Mouse (Mus musculus): ENCODE results near the gene Fam49a.

The Fam49a gene

GRCm38 (mm10) chr12:12266552-12266951 lies 4.6 kb downstream of the Fam49a start:
- no peak for DNase-seq (ENCODE audit: low read depth, low spot score)

- no peak for DNase-seq (ENCODE audit: low read depth, low spot score)
Measured at GRCm38 (mm10) chr12:12270495-12270894, 8.6 kb downstream of the Fam49a start.

- DNase-seq (ENCODE audit: low read depth, low spot score): no peak
Measured at GRCm38 (mm10) chr12:12274115-12274514, 12.2 kb downstream of the Fam49a start.

DNA sequence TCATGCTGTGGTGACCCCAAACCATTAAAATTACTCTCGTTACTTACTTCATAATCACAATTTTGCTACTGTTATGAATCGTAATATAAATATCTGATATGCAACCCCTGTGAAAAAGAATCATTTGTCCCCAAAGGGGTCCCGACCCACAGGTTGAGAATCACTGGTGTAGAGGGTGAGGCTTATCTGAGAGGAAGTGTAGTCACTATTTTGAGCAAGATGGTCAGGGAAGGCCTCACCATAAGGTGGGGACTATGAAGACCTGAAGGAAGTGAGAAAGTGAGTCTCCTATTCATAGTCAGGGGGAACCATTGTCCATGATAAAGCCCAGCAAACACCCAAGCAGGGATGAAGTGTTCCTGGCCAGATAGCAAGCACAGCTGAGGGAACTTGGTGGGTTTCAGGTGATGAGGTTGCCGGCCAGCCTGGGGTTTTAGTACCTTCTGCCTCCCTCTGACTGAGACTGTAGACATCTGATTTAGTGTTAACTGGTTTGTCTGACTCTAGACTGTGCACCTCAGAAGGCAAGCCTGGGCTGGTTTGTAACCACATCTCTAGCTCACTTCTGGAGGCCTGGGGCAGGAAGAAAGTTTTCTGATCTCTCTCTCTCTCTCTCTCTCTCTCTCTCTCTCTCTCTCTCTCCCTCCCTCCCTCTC lies 13.3 kb downstream of the Fam49a start:
- no peak for DNase-seq (ENCODE audit: low read depth, low spot score)

DNA sequence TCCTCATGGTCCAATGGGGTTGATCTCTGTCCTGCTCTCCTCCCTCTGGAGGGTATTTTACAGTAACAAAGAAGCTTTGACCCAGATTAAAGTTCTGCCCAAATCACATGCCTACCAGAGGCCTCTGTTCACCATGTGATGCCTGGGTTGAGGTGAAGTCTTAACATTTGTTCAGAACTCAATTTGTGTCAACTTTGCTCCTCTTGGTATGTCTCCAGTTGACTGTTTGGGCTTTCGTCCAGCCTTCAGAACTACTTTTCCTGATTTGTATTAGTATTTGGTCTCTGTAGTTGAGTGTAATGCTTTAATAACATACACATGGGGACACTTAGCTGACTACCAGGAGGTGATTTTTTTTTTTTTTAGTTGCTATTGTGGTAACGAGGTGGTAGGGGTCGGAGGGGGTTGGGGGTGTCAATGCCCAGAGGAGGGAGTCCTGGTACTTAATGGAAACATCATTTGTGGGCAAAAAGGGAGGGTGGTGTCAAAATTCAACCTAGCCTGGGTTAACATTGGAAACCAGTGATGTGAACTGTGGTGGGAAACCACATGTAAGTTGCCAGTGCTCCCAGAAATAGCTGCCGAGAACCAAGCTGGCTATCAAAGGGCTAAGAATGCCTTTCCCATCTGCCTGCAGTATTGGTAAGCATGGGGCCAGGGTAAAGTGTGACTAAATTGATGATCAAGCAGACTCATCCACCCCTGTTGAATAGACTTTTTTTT lies 16.0 kb downstream of the Fam49a start:
- no peak for DNase-seq (ENCODE audit: low read depth, low spot score)

GRCm38 (mm10) chr12:12278464-12278872 lies 16.5 kb downstream of the Fam49a start:
- no peak for DNase-seq (ENCODE audit: low read depth, low spot score)

DNA sequence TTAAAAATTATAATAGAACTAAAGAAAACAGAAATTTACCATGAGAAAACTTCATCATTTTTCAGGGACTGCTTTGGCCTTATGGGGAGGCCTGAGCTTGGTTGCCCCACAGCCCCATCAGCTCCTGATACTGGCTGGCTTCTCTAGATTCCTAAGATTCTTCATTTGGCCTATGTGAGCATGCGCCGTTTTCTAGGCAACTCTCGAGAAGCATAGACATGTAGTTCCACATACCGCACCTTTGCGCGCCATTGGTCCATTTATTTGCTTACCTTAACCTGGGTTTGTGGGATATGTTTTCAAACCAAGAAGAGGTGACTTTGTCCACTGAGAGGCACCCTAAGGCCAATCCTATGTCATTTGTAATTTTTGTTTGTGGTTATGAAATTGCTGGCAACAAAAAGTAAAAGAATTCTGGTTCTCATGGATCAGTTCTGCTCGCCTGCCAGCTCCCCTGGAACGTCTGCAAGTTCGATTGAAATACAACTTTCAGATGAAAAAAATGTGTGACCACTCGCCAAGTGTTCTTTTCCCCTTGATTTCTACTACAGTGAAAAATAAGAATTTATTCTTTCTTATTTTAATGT lies 21.9 kb downstream of the Fam49a start:
- no peak for DNase-seq (ENCODE audit: low read depth, low spot score)

DNA sequence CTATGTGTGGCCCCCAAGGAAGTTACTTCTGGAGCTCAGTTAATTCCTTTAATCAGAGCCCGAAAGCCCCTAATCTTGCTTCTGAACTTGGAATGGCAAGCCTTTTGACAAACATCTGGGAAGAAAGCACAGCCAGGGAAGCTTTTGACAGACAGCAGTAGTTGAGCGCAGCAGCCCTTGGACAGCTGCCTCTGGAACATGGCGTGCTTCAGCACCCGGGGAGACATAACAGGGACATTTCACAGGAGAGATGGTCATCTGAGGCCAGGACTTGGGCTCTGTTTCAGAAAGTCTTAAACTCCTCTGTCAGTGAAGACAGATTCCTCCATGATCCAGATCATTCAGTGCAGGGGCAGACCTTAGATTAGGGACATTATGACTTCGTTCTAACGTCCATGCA lies 22.6 kb downstream of the Fam49a start:
- DNase-seq (ENCODE audit: low read depth, low spot score): no peak

DNA sequence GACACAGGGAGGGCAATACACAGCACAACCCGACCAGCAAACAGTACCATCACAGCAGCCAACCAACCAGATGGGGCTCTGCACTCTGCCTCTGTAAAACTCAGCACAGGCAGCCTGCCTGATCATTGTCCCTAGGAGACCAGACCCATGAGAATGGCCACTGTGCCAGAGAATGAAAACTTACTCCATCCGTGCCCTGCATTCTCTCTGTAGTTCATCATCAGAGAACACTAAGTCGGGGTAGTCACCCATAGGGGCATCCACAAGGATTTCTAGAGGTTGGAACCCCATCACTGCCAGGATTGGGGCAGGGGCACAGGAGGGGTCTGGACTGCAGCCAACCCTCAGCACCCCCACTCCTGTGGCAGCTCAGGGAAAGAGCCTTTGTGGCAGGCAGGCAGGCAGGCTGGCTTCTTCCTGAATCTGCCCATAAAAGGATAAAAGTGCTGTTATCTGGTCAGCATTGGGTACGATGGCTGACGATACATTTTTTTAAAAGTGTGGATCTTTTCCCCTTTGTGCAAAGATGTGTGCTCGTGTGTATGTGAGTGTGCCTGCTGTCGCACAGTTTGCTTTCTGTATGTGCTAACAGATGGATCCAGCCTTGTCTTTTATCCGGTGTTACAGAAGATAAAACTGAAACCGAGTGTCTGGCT lies 25.3 kb downstream of the Fam49a start:
- DNase-seq (ENCODE audit: low read depth, low spot score): no peak

DNA sequence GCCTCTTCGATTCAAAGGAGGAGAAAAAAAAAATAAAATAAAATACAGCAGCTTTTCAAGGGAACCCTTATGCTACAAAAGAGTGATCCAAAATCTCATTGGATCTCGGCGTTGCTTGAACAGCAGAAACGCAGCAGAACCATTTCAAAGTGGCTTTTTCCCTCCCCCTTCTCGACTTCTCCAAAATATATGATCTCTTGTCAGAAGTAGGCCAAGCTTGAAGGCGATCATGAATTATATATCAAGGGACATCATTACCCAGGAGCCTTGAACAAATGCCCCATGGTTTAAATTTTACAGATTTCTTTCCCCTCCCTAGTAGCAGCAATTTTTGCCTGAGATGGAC lies 25.8 kb downstream of the Fam49a start:
- DNase-seq (ENCODE audit: low read depth, low spot score): no peak

DNA sequence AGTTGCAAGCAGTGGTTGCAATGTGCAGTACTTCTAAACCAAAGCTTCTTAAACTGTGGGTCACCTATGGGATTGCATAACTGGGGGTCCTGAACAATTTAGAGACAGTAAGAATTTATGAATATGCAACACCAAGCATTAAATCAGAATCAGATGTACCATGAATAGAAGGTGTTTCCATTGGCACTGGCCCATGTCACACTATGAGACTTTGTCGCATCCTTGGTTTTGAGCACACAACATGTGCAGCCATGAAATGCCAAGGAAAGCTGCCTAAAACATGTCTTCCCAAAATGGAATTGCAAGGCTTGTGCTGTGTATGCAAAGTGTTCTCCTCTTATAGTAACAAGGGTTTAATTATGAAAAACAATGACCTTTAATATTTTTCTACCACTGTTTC lies 26.6 kb downstream of the Fam49a start:
- DNase-seq (ENCODE audit: low read depth, low spot score): no peak

DNA sequence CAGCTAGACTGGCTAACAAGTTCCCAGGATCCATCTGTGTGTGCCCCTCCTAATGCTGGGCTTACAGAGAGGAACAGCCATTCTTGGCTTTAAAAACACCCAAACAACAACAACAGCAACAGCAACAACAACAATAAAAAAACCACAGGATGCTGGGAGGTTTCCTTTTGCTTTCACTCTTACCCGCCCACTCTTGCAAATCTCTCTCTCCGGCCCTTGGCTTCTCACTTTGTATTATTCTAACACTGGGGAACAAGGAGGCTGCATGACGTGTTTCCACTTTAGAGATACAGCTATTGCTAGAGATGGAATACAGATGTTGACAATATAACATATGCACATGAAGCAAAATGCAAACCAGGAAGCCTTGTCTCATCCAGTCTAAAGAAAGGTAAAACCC lies 27.7 kb downstream of the Fam49a start:
- no peak for DNase-seq (ENCODE audit: low read depth, low spot score)

DNA sequence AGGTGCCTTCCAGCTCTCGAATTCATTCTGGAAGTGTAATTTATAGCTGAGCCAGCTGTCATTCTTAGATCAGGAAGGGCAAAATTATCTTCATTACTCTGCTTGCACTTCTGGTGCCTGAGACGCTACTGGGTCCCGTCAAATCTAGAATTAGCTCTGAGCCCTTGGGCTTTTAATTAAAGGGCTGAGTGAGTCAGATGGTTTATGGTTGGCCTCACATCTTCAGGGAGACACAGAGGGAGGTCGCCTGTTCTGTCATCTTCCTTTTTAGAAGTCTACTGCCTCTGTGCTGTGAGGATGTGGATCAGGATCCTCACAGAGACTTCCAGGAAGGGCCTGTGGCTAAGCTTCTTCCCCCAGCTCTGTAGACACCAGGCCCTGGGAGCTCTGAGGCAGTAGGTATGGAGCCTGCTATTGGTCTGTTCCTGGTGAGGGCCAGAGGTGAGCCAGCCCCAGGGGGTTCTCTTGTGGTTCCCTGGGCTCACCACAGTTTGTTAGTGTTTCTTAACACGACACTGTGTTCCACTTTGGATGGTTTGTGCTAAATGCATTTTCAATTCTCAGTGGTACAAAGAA lies 30.2 kb downstream of the Fam49a start:
- DNase-seq (ENCODE audit: low read depth, low spot score): no peak

GRCm38 (mm10) chr12:12294380-12295171 lies 32.6 kb downstream of the Fam49a start:
- no peak for DNase-seq (ENCODE audit: low read depth, low spot score)

DNA sequence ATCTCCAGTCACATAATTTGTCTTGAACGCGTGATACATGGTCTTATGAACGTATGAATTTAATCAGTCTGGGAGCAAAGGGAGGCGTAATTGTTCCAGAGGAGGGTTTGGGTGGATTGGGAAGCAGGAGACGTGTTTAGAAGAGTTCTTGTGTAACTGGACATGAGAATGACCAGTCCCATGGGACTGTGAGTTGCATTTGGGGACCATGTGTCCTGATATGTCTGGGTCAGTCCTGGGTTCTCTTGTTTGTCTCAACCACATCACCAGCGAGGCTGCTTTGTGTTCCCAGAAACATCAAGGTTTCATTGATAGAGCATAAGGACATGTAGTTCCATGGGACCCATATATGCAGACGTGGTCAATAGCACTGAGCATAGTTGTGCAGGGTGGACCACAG lies 36.5 kb downstream of the Fam49a start:
- DNase-seq (ENCODE audit: low read depth, low spot score): no peak

- DNase-seq (ENCODE audit: low read depth, low spot score): no peak
Measured at GRCm38 (mm10) chr12:12299303-12299702, 37.4 kb downstream of the Fam49a start.

DNA sequence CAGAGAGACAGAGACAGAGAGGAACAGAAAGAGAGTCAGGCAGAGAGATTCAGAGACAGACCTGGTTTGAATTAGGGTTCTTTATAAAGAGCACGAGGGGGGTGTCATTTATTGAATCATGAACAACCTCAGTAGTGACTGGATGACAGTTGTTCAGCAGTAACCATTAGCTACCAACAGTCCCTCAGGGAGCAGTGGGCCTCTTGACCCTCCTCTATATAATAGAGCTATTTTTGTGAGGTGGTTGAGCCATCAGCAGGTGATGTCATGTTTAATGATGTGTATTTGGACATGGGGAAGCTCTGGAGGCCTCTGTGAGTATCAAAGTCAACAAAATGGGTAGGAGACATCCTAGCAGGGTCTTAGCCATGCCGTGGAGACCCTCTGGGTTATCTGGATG lies 39.2 kb downstream of the Fam49a start:
- no peak for DNase-seq (ENCODE audit: low read depth, low spot score)

GRCm38 (mm10) chr12:12301815-12302214 lies 39.9 kb downstream of the Fam49a start:
- DNase-seq (ENCODE audit: low read depth, low spot score): no peak

DNA sequence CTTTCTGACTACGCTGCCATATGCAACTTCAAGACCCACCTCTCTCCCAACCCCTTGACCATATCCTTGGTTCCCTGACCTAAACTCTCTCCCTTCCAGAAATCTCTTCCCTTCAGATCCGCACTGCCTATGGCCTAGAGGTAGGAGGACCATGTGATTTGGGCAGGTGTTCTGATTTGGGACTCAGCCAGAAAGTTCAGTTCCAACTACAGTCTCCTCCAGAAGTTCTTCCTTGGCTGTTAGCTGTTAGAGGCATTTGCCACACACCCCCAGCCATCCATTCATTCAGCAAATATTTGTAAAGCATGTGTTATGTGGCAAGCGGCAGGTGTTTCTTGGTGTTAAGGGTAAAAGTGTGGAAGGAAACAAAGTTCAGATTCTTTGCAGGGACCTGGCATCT lies 44.3 kb downstream of the Fam49a start:
- DNase-seq (ENCODE audit: low read depth, low spot score): no peak

- no peak for DNase-seq (ENCODE audit: low read depth, low spot score)
Measured at GRCm38 (mm10) chr12:12306814-12307213, 44.9 kb downstream of the Fam49a start.

DNA sequence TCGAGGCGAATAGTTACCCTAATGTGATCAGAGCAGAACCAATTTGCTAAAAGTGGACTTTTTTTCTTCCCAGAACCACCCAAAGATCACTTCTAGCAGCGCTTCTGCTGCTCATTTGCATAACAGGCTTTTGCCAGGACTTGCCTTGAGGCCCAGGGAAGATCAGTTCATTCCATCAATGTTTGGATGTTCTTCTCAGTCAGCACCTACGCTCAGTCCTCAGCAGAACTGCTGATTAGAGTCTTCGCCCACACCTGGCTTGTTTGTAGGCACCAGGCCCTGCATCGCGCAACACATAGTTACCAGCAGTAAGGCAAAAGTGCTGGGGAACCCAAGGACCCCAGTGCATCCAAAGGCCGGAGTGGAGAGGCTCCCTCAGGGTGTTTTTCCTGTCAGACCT lies 45.3 kb downstream of the Fam49a start:
- DNase-seq (ENCODE audit: low read depth, low spot score): no peak

- peak; percentile 28 for DNase-seq (ENCODE audit: low read depth, low spot score)
Measured at GRCm38 (mm10) chr12:12313437-12313836, 51.5 kb downstream of the Fam49a start.

All from WW6 (cell line).